Mouse (Mus musculus) naive thymus-derived CD4-positive, alpha-beta T cell, adult 5 months (primary cell): ENCODE measurements around the gene Clcn2. TPM values are rescaled to one million over a fixed set of nuclear protein-coding genes. Genes with fewer than 3 reads are reported as not detected.

Experiments used
- polyA plus RNA-seq: library from polyadenylated mRNA; unstranded; fragments of 100-300 nt; shearing (Covaris generic); gene quantifications from one replicate; pipeline ENCODE4 v1.2.1, GENCODE M21; 2017

The Clcn2 gene
- 4.6 TPM for polyA plus RNA-seq

GRCm38 (mm10) chr16:20717181-20717977, at the start of gene Clcn2, which contains the start of gene Polr2h:
TSS of gene Clcn2 (minus strand) at chr16:20717746.
TSS of gene Polr2h (plus strand) at chr16:20717665.

GRCm38 (mm10) chr16:20733731-20734730, 16.5 kb upstream of the Clcn2 start, which contains the start of gene Thpo:
TSS of gene Thpo (minus strand) at chr16:20734511.

GRCm38 (mm10) chr16:20732925-20733730, 15.6 kb upstream of the Clcn2 start, which contains the start of gene Chrd:
TSS of gene Chrd (plus strand) at chr16:20733127.

GRCm38 (mm10) chr16:20693111-20693701, 24.3 kb downstream of the Clcn2 start, which contains the start of gene Fam131a:
TSS of gene Fam131a (plus strand) at chr16:20693241.

GRCm38 (mm10) chr16:20668013-20668412, 49.5 kb downstream of the Clcn2 start, which contains the start of gene Eif4g1:
TSS of gene Eif4g1 (plus strand) at chr16:20668313.

Other genes starting within 250 kb of the Clcn2 start
- 76.2 TPM for gene Eif2b5, start 218.9 kb downstream of the Clcn2 start, polyA plus RNA-seq
- 22.0 TPM for gene Dvl3, start 200.8 kb downstream of the Clcn2 start, polyA plus RNA-seq
- 394 TPM for gene Ap2m1, start 182.3 kb downstream of the Clcn2 start, polyA plus RNA-seq
- 84.1 TPM for gene Abcf3, start 169.2 kb downstream of the Clcn2 start, polyA plus RNA-seq
- gene Vwa5b2, start 128.3 kb downstream of the Clcn2 start, polyA plus RNA-seq, result 0.16 TPM
- 9.8 TPM for gene Eef1akmt4, start 106.2 kb downstream of the Clcn2 start, polyA plus RNA-seq
- gene Gm49333, start 106.1 kb downstream of the Clcn2 start, polyA plus RNA-seq, result not detected
- 16.6 TPM for gene Alg3, start 106.0 kb downstream of the Clcn2 start, polyA plus RNA-seq
- gene Camk2n2, start 96.5 kb downstream of the Clcn2 start, polyA plus RNA-seq, result not detected
- not detected for gene Ece2, start 87.9 kb downstream of the Clcn2 start, polyA plus RNA-seq
- gene Psmd2, start 66.1 kb downstream of the Clcn2 start, polyA plus RNA-seq, result 175 TPM
- gene Eif4g1, start 49.4 kb downstream of the Clcn2 start, polyA plus RNA-seq, result 147 TPM
- 1.2 TPM for gene Fam131a, start 24.5 kb downstream of the Clcn2 start, polyA plus RNA-seq
- 50.7 TPM for gene Polr2h, start 81 bp downstream of the Clcn2 start, polyA plus RNA-seq
- not detected for gene Chrd, start 15.4 kb upstream of the Clcn2 start, polyA plus RNA-seq
- gene Thpo, start 16.8 kb upstream of the Clcn2 start, polyA plus RNA-seq, result not detected